Mouse (Mus musculus) spleen, embryonic (tissue): ENCODE results near the gene Errfi1.

Experiments used
- CTCF ChIA-PET: fragments of 350-600 bp; sonication (Branson Sonifier 250); formaldehyde crosslinking; loops from one replicate; lab custom pipeline; 2022; lab: Charles Lee

Gene Errfi1

GRCm38 (mm10) chr4:150913743-150914142, 60.0 kb downstream of the Errfi1 start:
- CTCF ChIA-PET = interaction anchor here (0.6 kb wide), 1 partner anchor 93 kb away, joined by 6 read pairs; no protein-coding TSS in a partner anchor

GRCm38 (mm10) chr4:150914290-150914733, 60.6 kb downstream of the Errfi1 start, which contains the start of the genes Park7 and Tnfrsf9:
Gene Park7, minus strand, starts transcription at chr4:150914437.
Gene Tnfrsf9, plus strand, starts transcription at chr4:150914562.
- CTCF ChIA-PET = interaction anchor here (0.6 kb wide), 1 partner anchor 92 kb away, joined by 6 read pairs; no protein-coding TSS in a partner anchor

- CTCF ChIA-PET = no interaction called here
Observed at GRCm38 (mm10) chr4:150915181-150915906, 61.6 kb downstream of the Errfi1 start.

GRCm38 (mm10) chr4:150917336-150918027, 63.8 kb downstream of the Errfi1 start:
- CTCF ChIA-PET = interaction anchor here (0.9 kb wide), 1 partner anchor 48 kb away, joined by 12 read pairs; no protein-coding TSS in a partner anchor
